Mouse (Mus musculus) B cell, adult 2 months (primary cell): ENCODE results near the gene Set.
"Not testable (repeated sequence)": the region's sequence is repeated elsewhere in the genome, so short reads cannot be mapped to it uniquely, and the experiment has no call there.

Source experiments
- DNase-seq, 2 experiments: peaks; one replicate each; pipeline ENCODE4 v3.0.0; 2022

Gene Set

DNA sequence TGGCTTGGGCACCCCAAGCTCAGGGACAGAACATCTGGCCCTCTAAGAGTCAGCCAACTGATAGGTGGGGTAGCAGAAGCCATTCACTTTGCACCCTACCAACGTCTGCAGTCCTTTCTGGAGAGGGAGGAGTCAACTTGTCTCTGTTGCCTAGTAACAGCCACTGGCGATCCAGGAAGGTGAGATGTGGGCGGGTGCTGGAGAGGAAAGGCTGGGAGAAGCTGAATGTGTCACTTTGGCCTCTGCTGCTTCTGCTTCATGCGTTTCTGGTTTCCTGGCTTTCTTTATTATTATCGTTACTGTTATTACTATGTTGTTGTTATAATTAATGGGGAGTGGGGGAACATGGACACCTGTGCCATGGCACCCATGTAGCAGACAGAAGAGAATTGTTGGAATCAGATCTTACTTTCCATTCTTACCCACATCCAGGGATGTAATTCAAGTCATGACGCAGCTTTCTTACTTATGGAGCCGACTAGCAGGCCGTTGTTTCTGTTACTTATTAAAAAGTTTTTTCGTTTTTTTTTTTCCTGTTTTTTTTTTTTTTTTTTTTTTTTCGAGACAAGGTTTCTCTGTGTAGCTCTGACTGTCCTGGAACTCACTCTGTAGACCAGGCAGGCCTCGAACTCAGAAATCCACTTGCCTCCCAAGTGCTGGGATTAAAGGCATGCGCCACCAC lies at the start of gene Set:
Set (plus strand) TSS at position 156 of the 682 bp plus-strand sequence.
- no peak for DNase-seq

DNA sequence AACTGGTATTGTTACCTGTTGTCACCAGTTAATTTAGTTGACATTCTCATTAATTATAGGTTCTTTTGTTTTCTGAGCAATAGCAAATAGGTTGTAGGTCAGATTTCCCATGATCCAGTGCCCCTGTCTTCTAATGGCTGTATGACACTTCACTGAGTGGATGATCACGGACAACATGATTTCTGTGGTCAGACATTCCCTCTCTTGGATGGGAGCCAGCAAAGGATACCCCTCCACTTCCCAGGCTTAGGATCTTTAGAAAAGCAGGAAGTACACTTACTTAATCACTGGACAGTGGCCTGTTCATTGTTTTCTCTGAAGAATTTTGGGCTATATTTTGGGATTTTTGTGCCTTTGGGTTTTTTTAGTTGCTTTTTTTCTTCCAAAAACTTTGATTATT lies 48.1 kb upstream of the Set start:
- DNase-seq: no peak

DNA sequence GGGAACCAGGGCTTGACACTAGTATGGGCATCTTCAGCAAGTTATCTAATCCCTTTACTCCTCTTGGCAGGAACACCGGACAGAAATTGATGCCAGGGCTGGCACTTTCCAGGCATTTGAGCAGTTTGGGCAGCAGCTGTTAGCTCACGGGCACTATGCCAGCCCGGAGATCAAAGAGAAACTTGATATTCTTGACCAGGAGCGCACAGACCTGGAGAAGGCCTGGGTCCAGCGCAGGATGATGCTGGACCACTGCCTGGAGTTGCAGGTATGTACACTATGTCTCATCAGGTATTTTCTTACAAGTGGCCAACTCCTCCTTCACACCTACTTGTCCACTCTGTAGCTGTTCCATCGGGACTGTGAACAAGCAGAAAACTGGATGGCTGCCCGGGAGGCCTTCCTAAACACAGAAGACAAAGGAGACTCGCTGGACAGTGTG lies 46.3 kb upstream of the Set start:
- DNase-seq: no peak

- DNase-seq: no peak
These were observed 42.7 kb upstream of the Set start for GRCm38 (mm10) chr2:30014326-30014966.

GRCm38 (mm10) chr2:30025454-30025853 lies 31.7 kb upstream of the Set start:
- no peak for DNase-seq

- DNase-seq: no peak
These were observed 30.2 kb upstream of the Set start for GRCm38 (mm10) chr2:30026997-30027396.

DNA sequence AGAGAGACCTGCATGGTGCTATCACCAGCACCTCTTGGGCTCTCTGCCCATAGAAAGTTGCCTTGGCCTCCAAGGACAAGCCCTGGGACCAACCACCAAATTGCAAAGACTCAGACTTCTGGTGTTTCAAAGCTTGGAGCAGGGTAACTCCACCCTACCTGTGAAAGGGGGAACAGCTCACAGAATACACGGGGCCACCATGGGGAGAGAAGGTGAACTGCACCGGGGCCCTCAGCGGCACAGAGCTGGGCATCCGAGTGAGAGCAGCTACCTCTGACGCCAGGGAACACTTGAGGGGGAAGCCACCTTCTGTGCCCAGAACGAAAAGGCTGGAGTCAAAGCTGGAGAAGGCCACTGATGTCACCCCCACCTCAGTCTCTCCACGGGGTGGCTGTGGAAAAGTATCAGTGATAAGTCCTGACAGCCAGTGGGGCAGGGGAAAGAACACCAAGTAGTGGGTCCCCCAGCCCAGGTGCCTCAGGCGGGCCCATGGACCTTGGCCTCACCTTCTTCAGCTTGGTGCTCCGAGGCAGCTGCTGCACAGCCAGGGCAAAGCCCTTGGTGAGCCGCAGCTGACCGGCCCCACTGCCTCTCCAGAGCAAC lies 24.8 kb upstream of the Set start:
- DNase-seq: peak; percentile 33 to 37

DNA sequence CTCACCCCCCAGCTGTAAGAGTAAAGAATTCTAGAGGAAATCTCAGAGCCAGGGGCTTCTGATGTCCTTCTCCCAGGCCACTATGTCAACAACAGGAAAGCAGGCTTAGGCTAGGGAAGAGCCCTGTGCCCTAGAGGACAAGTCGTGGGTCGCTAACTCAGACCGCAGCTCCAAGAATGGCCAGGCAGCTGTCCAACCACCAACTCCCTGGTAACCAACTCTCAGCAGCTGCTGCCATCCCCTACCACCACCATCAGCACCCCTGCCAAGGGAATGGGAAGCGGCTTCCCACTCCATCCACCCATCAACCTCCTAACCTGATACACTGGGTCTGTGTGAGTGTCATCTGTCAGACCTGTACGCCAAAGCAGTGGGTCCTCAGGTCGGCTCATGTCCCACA lies 24.2 kb upstream of the Set start:
- DNase-seq: no peak

GRCm38 (mm10) chr2:30037762-30038161 lies 19.4 kb upstream of the Set start:
- DNase-seq: no peak

DNA sequence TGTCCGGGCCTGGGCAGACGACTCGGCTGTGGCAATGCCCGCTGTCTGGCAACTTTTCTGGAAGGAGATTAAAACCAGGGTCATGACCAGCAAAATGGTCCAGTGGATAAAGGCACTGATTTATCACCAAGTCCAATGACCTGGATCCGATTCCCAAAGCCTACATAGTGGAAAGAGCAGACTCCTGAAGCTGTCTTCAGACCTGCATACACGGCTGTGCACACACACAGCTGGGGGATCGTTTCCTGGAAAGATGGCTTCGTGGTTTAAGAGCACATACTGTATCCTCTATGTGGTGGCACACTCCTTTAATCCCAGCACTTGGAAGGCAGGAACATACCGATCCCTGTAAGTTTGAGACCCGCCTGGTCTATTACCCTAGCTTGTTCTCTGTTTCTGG lies 18.8 kb upstream of the Set start:
- no peak for DNase-seq

DNA sequence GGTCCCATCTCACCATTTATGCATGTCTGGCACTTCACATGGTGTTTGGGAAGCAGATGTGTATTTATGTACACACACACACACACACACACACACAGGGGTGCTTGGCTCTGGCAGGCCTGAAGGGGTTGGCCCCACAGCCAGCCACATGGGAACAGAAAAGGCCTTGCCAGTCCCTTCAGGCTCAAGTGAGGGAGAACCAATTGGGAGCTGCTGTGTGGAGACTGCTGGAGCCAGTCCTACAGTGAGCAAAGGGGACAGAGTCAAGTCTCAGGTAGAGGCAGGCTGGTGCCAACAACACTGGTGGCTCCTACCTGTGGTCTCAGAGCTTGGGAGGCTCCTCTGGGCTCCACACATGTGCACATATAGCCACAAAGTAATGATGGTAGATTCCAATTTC lies 17.5 kb upstream of the Set start:
- DNase-seq: no peak

DNA sequence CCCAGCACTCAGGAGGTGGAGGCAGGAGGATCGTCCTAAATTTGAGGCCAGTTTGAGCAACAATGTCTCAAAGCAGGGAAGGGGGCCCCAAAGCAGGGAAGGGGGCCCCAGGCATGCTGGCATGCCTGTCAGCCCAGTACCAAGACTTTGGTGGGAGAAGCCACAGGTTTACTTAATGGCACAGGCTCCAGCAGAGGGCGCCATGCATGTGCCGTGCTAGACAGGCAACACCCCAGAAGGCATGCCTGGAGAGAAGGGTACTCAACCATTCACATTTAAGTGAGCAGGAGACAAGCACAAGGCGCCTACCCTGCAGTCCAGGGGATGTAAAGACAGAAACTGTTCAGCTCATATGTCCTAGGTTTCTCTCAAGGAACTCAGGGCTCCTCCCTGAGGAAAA lies 14.7 kb upstream of the Set start:
- peak; percentile 86 for DNase-seq

DNA sequence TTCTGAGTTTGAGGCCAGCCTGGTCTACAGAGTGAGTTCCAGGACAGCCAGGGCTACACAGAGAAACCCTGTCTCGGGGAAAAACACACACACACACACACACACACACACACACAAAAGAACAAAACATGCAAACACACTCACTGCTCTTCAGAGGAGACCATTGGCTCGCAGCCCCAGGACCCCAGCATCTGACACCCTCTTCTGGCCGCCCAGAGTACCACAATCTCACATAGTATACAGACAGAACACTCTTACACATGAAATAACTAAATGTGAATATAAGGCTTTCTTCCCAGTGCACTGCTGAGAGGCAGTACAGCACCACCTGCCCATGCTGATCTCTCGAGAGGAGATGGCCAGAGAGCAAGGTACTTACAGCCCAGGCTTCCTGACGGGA lies 12.6 kb upstream of the Set start:
- DNase-seq: no peak

- no peak for DNase-seq
These were observed 10.1 kb upstream of the Set start for GRCm38 (mm10) chr2:30047127-30047526.

DNA sequence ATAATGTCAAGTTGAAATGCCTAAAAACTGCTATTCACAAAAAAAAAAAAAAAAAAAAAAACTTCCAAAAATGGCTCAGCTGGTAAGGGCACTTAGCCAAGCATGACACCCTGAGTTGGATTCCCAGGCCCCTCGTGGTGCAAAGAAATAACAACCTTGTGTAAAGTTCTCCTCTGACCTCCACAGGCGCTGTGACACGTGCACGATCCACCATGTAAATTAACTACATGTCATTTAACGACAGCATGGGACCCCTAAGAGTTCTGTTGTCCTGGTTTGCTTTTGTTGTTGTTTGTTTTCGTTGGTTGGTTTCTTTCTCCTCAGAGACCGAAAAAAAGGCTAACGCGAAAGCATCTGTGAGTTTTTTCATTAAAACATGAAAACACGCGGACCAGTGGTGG lies 9.1 kb upstream of the Set start:
- peak; percentile 41 to 46 for DNase-seq

DNA sequence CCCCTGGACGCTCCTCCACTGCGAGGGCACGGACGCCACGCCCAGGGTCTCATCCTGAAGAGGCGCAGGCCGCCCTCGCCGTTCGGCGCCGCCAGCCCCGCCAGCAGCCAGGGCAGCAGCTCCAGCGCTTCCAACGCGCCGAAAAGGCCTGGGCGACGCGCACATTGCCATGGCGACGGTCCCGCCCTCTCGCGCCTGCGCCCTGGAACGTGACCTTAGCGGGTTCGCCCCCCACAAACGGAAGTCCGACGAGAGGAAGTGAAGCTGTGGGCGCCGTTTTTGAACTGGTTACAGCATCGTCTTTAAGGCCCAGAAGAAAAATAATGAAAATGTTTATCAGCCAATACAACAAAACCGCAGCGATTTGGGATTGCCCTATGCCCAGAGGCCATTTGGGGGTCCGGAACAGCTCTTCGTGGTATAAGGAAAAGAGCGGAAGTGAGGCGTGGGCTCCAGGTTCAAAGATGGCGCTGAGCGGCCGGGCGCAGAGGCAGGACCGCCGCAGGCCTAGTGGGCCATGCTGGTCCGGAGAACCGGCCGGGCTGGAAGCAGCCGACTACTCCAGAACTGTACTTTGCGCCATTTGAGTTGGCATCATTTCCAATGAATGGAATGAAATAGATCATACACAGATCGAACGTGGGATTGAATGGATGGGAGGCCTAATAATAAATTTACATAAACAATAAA lies 8.3 kb upstream of the Set start, which contains the start of gene Wdr34:
Wdr34 (minus strand) TSS at position 183 of the 690 bp plus-strand sequence.
- peak; percentile 98 for DNase-seq

- DNase-seq: no peak
These were observed 7.3 kb upstream of the Set start for GRCm38 (mm10) chr2:30049831-30050230.

DNA sequence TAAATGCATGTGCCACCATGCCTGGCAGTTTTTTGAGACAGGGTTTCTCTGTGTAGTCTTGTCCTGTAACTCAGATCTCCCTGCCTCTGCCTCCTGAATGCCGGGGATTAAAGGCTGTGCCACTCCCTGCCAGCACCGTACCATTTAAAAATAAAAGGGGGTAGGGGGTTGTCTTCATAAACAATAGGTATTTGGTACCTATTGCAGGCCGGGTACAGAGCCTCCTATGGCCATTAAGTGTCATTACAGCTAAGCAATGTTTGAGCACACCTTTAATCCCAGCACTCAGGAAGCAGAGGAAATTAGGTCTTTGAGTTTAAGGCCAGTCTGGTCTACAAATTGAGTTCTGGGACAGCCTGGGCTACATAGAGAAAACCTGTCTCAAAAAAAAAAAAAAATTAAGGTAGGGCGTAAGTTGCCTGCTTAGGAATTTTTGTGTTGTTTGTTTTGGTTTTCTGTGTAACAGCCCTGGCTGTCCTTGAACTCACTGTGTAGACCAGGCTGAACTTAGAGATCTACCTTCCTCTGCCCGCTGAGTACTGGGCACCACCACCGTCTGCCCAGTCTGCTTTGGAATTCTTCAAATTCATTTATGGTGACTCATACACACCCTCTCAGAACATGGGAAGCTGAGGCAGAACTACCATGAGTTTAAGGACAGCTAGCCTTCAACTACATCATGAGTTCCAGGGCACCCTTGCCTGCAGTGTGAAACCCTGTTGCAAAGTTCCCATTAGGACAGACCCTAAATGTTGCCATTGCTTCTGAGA lies 5.0 kb upstream of the Set start:
- no peak for DNase-seq

GRCm38 (mm10) chr2:30055310-30055709 lies 1.9 kb upstream of the Set start:
- not testable (repeated sequence) for DNase-seq

- DNase-seq: no peak
These were observed 442 bp upstream of the Set start for GRCm38 (mm10) chr2:30056736-30057135.

GRCm38 (mm10) chr2:30058418-30058817 lies 1.2 kb downstream of the Set start:
- DNase-seq: no peak

- peak; percentile 55 to 57 for DNase-seq
These were observed 4.3 kb downstream of the Set start for GRCm38 (mm10) chr2:30061215-30062166.
